Mouse (Mus musculus) layer of hippocampus, postnatal 25 days (tissue): ENCODE results near the gene Cacna2d1. TPM values are rescaled to one million over a fixed set of nuclear protein-coding genes. Genes with fewer than 3 reads are reported as not detected.

Experiments
- DNase-seq, 2 experiments: peaks; one replicate each; pipeline ENCODE4 v3.0.0; 2022; ENCODE audit warnings: mixed read lengths in 2 of 2, low spot score in 1 of 2; ENCODE audit errors: extremely low spot score in 1 of 2
- total RNA-seq, 2 experiments: library from RNA; stranded (reverse); gene quantifications; 2 replicates each; pipeline ENCODE4 v1.2.3; 2021

Gene Cacna2d1
- total RNA-seq, 2 experiments from 2014 or later = 137 to 156 TPM

DNA sequence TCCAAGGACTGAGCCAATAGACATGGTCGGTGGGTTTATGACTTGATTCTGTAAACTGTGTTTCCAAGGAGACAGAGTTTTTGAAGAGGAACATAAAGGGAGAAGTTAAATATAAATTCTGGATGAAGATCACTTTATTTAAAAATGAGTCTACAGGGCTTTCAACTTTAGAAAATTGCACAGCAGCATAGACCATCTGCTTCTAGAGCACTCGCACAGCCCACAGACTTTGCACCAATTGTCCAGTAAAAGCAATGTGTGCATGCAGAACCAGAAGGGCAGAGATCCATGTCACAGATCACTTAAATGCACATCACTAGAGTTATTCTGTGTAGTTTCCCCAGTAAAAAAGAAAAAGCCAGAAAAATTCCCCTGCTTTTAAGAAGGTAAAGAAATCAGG, 428.7 kb downstream of the Cacna2d1 start:
- no peak for DNase-seq

GRCm38 (mm10) chr5:16370706-16371105, 436.2 kb downstream of the Cacna2d1 start:
- no peak for DNase-seq

- no peak for DNase-seq
Observed at GRCm38 (mm10) chr5:16373966-16374365, 439.5 kb downstream of the Cacna2d1 start.

DNA sequence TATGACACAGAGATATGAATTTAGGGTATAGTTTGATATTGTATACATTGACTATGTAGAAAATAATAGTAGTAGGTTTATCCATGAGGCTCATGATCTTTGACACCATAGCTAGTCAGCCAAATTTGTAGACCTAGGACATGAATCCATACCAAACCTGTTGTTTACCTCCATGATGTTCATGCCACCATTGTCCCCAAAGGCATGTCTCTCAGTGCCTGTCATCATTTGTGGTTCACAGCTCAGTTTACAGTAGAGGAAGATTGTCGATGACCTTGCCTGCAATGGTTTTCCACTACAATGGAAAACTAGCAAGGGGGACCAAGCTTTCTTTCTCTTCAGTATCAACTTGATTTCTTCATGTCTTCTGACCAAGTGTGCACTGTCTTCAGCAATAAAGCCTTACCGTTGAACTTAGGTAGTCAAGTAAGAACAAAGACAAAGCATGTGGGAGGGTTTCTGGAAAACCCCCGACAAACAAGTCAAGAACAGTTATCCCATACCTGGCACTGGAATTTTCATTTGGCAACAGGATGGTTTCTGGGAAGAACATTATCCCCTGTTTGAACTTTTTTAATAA, 441.9 kb downstream of the Cacna2d1 start:
- no peak for DNase-seq

DNA sequence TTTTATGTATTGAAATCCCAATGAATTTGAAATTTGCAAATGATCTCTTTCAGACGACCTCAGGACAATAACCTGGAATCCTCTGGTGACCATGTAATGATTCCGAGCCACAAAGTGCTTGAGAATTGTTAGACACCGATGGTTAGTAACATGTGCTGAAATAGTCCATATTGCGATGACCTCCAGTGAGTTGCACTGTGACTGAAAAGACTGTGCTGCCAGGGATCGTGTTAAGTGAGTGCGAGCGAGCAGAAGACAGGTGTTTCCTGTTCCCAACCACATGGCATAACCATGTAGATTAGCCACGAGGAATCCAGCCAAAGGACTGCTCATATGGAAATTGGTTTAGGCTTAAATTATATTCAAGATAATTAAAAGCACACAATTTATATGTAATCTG, 475.5 kb downstream of the Cacna2d1 start:
- DNase-seq = no peak

- no peak for DNase-seq
Observed at GRCm38 (mm10) chr5:16414693-16415092, 480.2 kb downstream of the Cacna2d1 start.

- no peak for DNase-seq
Observed at GRCm38 (mm10) chr5:16417996-16418395, 483.5 kb downstream of the Cacna2d1 start.

DNA sequence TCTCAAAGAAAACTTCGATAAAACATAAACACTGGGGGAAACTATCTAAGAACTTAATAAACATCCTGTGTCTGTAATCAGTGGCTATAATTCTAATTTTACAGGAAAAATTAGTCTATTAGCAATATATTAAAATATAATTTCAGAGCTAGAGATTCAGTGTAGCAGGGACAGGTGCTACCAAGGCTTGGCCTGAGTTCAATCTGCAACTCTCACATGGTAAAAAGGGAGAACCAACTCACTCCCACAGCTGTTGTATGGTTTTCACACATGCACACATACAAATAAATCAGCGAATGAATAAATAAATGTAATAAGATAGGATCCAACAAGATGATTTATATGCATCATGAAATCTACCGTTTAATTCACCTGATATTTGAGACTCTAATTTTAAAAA, 484.0 kb downstream of the Cacna2d1 start:
- no peak for DNase-seq

Other genes with a start within 250 kb of the Cacna2d1 start
- not detected for gene Speer4c, start 220.4 kb upstream of the Cacna2d1 start, total RNA-seq